In the genomic region with DNA sequence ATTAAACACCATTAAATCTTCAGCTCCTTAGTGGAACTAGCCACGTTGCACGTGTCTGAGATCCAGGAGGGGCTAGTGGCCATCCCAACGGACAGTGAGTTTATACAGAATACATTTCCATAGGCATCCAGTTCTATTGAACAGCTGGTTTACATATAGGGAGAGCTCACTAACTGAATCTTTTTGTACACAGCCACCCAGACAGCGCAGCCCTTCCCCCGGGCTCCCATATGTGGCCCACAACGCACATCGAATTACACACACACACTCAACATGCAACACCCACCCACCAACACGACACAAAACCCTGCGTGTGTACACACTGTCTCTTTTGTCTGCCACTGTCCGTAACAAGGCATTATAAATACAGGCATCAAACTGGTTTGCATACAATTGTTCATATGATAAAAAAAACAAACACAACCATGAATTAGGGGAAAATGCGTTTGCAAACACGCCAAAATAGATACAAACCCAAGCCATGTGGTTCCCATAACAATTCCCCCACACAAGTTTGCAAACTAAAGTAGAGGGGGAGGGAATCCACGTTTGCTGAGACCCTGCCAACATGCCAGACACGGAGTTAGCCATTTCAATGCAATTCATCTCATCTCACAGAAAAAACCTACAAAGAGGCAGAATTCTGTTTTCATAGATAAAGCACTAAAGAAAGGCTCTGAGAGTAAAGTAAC, we compare ENCODE assay signal across 9 mouse cellular contexts. TPM values are rescaled to one million over a fixed set of nuclear protein-coding genes. Genes with fewer than 3 reads are reported as not detected.
A peak's percentile ranks its signal among the peaks of the same experiment; 100 is the strongest.
DNase-seq lines count a peak whose midpoint lies in the region; ATAC-seq and TF ChIP-seq lines count a peak whose summit lies in the region.
"Had no signal": no experiment of that assay in that cellular context is flagged by ENCODE, and none has a peak within 500 bp of the region (broad histone marks: within the 10 kb centered on the region; RNA-seq: fewer than 3 reads in every experiment).

No protein-coding gene starts in this region.

- H3K4me1 ChIP-seq in cerebellum, adult 2 months (ENCODE audit: control insufficient read depth, insufficient read depth, low read length): 0 out of 2 replicates have a peak, but pooled peaks cover 4% of the 10 kb centered on the region
- peaks cover 54% of the 10 kb centered on the region for H3K4me1 ChIP-seq in megakaryocyte, embryonic 14.5 days
- peaks cover 24% of the 10 kb centered on the region for H3K4me1 ChIP-seq in liver, embryonic 15.5 days (replicated peaks)

- WGBS in cerebellum, adult 2 months: 58% methylated on average over 14 of the region's 14 CpGs
- whole genome bisulfite sequencing in liver, embryonic 15.5 days (ENCODE audit: insufficient replicate concordance): 57% methylated on average over 14 of the region's 14 CpGs

- DNase-seq in cerebellum, adult 2 months: no peak
- no peak for DNase-seq in cerebellum, postnatal 4 days (ENCODE audit: low spot score in 2 of 2)
- no peak for DNase-seq in lung, adult 18-20 months

- no peaks in the 10 kb centered on the region for H3K27me3 ChIP-seq in cerebellum, adult 2 months (ENCODE audit: control insufficient read depth, insufficient read depth, low read length)
- H3K27me3 ChIP-seq in megakaryocyte, embryonic 14.5 days (replicated peaks): no peaks in the 10 kb centered on the region
- peaks cover 20% of the 10 kb centered on the region for H3K27me3 ChIP-seq in liver, embryonic 15.5 days

- H3K36me3 ChIP-seq in megakaryocyte, embryonic 14.5 days (replicated peaks; ENCODE audit: low read length): peaks cover 3% of the 10 kb centered on the region
- peaks cover 4% of the 10 kb centered on the region for H3K36me3 ChIP-seq in liver, embryonic 15.5 days (replicated peaks)

- no peak overlapping the region for H3K9ac ChIP-seq in liver, embryonic 15.5 days

- no peak for ATAC-seq in megakaryocyte, adult 5-6 weeks (ENCODE audit: poor library complexity, severe bottlenecking)
- no peak for ATAC-seq in liver, embryonic 15.5 days (ENCODE audit: insufficient read depth)
- no peak for ATAC-seq in erythroblast, adult 5-6 weeks (replicated peaks; ENCODE audit: low FRiP score, poor library complexity, severe bottlenecking)
- ATAC-seq in granulocyte monocyte progenitor cell, adult 5-6 weeks (replicated peaks; ENCODE audit: poor library complexity, severe bottlenecking): no peak
- ATAC-seq: activated CD4-positive, CD25-positive, alpha-beta regulatory T cell, adult 4 months had no signal

- peak overlapping the region; percentile 63 for H3K4me3 ChIP-seq in cerebellum, adult 2 months (replicated peaks; ENCODE audit: insufficient read depth, low read depth, low read length)
- H3K4me3 ChIP-seq in megakaryocyte, embryonic 14.5 days (replicated peaks): peak overlapping the region; percentile 92
- 0 out of 2 replicates have a peak overlapping the region, but pooled peaks have one; percentile 12 for H3K4me3 ChIP-seq in liver, embryonic 15.5 days (replicated peaks)

- peaks cover 3% of the 10 kb centered on the region; the same call in 1 of the 2 replicates for H3K9me3 ChIP-seq in megakaryocyte, embryonic 14.5 days
- H3K9me3 ChIP-seq in liver, embryonic 15.5 days (replicated peaks): no peaks in the 10 kb centered on the region

- H3K27ac ChIP-seq in cerebellum, adult 2 months (ENCODE audit: insufficient read depth, low read length): no peak overlapping the region
- H3K27ac ChIP-seq in liver, embryonic 15.5 days (replicated peaks): no peak overlapping the region

- H3K4me2 ChIP-seq in liver, embryonic 15.5 days: peak overlapping the region; percentile 58

- no peak for TF ChIP-seq CTCF in cerebellum, adult 2 months (IDR thresholded peaks at IDR 0.05; ENCODE audit: borderline replicate concordance, insufficient read depth, low read depth, low read length)

- no peak for TF ChIP-seq POLR2A in cerebellum, adult 2 months (IDR thresholded peaks at IDR 0.05; ENCODE audit: borderline replicate concordance, insufficient read depth, low read length)

RNA-seq across cellular contexts. Expression of gene BC030867, which starts 3.0 kb away (rescaled TPM):
- 1.3 and 2.2 TPM in 2 replicates for polyA plus RNA-seq in cerebellum, adult 2 months (2012; rRNA removed)
- polyA plus RNA-seq in megakaryocyte, embryonic 14.5 days (2012; ENCODE audit: insufficient read depth, low replicate concordance): 2.6 and 4.2 TPM in 2 replicates
- 8.7 and 12.8 TPM in 2 replicates for total RNA-seq in megakaryocyte, adult 5-6 weeks (2015)
- 4.6 and 5.0 TPM in 2 replicates for total RNA-seq in megakaryocyte, adult 5-6 weeks (2017)
- polyA plus RNA-seq in liver, embryonic 15.5 days (2015; fragmentation: Nextera tagmentation; extraction: Ambion mirVana): 14.1 and 15.3 TPM in 2 replicates
- 3.8 and 5.0 TPM in 2 replicates for total RNA-seq in erythroblast, adult 5-6 weeks (2015; ENCODE audit: low replicate concordance)
- 4.1 and 7.2 TPM in 2 replicates for total RNA-seq in erythroblast, adult 5-6 weeks (2017; ENCODE audit: low replicate concordance)
- 26.7 and 28.6 TPM in 2 replicates for total RNA-seq in granulocyte monocyte progenitor cell, adult 5-6 weeks (2014; fragmentation: Nextera tagmentation)
- 5.6 and 8.6 TPM in 2 replicates for total RNA-seq in granulocyte monocyte progenitor cell, adult 5-6 weeks (2017)

RNA-seq across cellular contexts. Expression of gene Hdac5, which starts 15.8 kb away (rescaled TPM):
- 188 and 194 TPM in 2 replicates for polyA plus RNA-seq in cerebellum, adult 2 months (2012; rRNA removed)
- 384 and 644 TPM in 2 replicates for polyA plus RNA-seq in megakaryocyte, embryonic 14.5 days (2012; ENCODE audit: insufficient read depth, low replicate concordance)
- total RNA-seq in megakaryocyte, adult 5-6 weeks (2015): 35.0 and 47.6 TPM in 2 replicates
- total RNA-seq in megakaryocyte, adult 5-6 weeks (2017): 36.2 and 36.5 TPM in 2 replicates
- 17.3 and 17.5 TPM in 2 replicates for polyA plus RNA-seq in liver, embryonic 15.5 days (2015; fragmentation: Nextera tagmentation; extraction: Ambion mirVana)
- total RNA-seq in erythroblast, adult 5-6 weeks (2015; ENCODE audit: low replicate concordance): 3.7 and 10.2 TPM in 2 replicates
- 13.3 and 17.3 TPM in 2 replicates for total RNA-seq in erythroblast, adult 5-6 weeks (2017; ENCODE audit: low replicate concordance)
- 28.5 and 33.5 TPM in 2 replicates for total RNA-seq in granulocyte monocyte progenitor cell, adult 5-6 weeks (2014; fragmentation: Nextera tagmentation)
- 15.8 and 26.3 TPM in 2 replicates for total RNA-seq in granulocyte monocyte progenitor cell, adult 5-6 weeks (2017)

RNA-seq across cellular contexts. Expression of gene Asb16, which starts 22.8 kb away (rescaled TPM):
- 3.1 and 4.0 TPM in 2 replicates for polyA plus RNA-seq in cerebellum, adult 2 months (2012; rRNA removed)
- not detected in 2 replicates for polyA plus RNA-seq in megakaryocyte, embryonic 14.5 days (2012; ENCODE audit: insufficient read depth, low replicate concordance)
- 0.04 TPM in 1 of 2 replicates, not detected in the other for total RNA-seq in megakaryocyte, adult 5-6 weeks (2015)
- total RNA-seq in megakaryocyte, adult 5-6 weeks (2017): not detected in 2 replicates
- 0.05 and 0.06 TPM in 2 replicates for polyA plus RNA-seq in liver, embryonic 15.5 days (2015; fragmentation: Nextera tagmentation; extraction: Ambion mirVana)
- not detected in 2 replicates for total RNA-seq in erythroblast, adult 5-6 weeks (2015; ENCODE audit: low replicate concordance)
- not detected in 2 replicates for total RNA-seq in erythroblast, adult 5-6 weeks (2017; ENCODE audit: low replicate concordance)
- total RNA-seq in granulocyte monocyte progenitor cell, adult 5-6 weeks (2014; fragmentation: Nextera tagmentation): 1.1 and 3.4 TPM in 2 replicates
- 0.17 and 0.31 TPM in 2 replicates for total RNA-seq in granulocyte monocyte progenitor cell, adult 5-6 weeks (2017)
- polyA plus RNA-seq: activated CD4-positive, CD25-positive, alpha-beta regulatory T cell, adult 4 months had no signal

RNA-seq across cellular contexts. Expression of gene Tmub2, which starts 39.0 kb away (rescaled TPM):
- polyA plus RNA-seq in cerebellum, adult 2 months (2012; rRNA removed): 82.7 and 85.3 TPM in 2 replicates
- polyA plus RNA-seq in megakaryocyte, embryonic 14.5 days (2012; ENCODE audit: insufficient read depth, low replicate concordance): 46.7 and 48.3 TPM in 2 replicates
- 20.8 and 22.0 TPM in 2 replicates for total RNA-seq in megakaryocyte, adult 5-6 weeks (2015)
- total RNA-seq in megakaryocyte, adult 5-6 weeks (2017): 27.0 and 27.5 TPM in 2 replicates
- polyA plus RNA-seq in liver, embryonic 15.5 days (2015; fragmentation: Nextera tagmentation; extraction: Ambion mirVana): 26.1 and 28.9 TPM in 2 replicates
- total RNA-seq in erythroblast, adult 5-6 weeks (2015; ENCODE audit: low replicate concordance): 15.9 and 17.1 TPM in 2 replicates
- 17.0 and 28.0 TPM in 2 replicates for total RNA-seq in erythroblast, adult 5-6 weeks (2017; ENCODE audit: low replicate concordance)
- 22.7 and 34.6 TPM in 2 replicates for total RNA-seq in granulocyte monocyte progenitor cell, adult 5-6 weeks (2014; fragmentation: Nextera tagmentation)
- 17.2 and 32.6 TPM in 2 replicates for total RNA-seq in granulocyte monocyte progenitor cell, adult 5-6 weeks (2017)

RNA-seq across cellular contexts. Expression of gene Atxn7l3, which starts 50.7 kb away (rescaled TPM):
- polyA plus RNA-seq in cerebellum, adult 2 months (2012; rRNA removed): 93.3 and 101 TPM in 2 replicates
- polyA plus RNA-seq in megakaryocyte, embryonic 14.5 days (2012; ENCODE audit: insufficient read depth, low replicate concordance): 64.8 and 80.0 TPM in 2 replicates
- total RNA-seq in megakaryocyte, adult 5-6 weeks (2015): 24.9 and 26.9 TPM in 2 replicates
- total RNA-seq in megakaryocyte, adult 5-6 weeks (2017): 25.5 and 25.7 TPM in 2 replicates
- polyA plus RNA-seq in liver, embryonic 15.5 days (2015; fragmentation: Nextera tagmentation; extraction: Ambion mirVana): 3.8 and 4.6 TPM in 2 replicates
- total RNA-seq in erythroblast, adult 5-6 weeks (2015; ENCODE audit: low replicate concordance): 6.3 and 10.4 TPM in 2 replicates
- 5.7 and 9.3 TPM in 2 replicates for total RNA-seq in erythroblast, adult 5-6 weeks (2017; ENCODE audit: low replicate concordance)
- total RNA-seq in granulocyte monocyte progenitor cell, adult 5-6 weeks (2014; fragmentation: Nextera tagmentation): 20.0 and 28.7 TPM in 2 replicates
- 20.0 and 27.1 TPM in 2 replicates for total RNA-seq in granulocyte monocyte progenitor cell, adult 5-6 weeks (2017)

Comparison
In these comparisons a context has a peak if more than half of its experiments do, and no peak if none do; other contexts are left out.
1. H3K4me3 ChIP-seq: peak in every context shown above with its lines; median percentile 92 in megakaryocyte, embryonic 14.5 days; 63 in cerebellum, adult 2 months; 12 in liver, embryonic 15.5 days.